Mouse (Mus musculus) kidney, adult 2 months (tissue): ENCODE measurements around the gene Sema5a. TPM values are rescaled to one million over a fixed set of nuclear protein-coding genes. Genes with fewer than 3 reads are reported as not detected.

ENCODE experiments used
- DNase-seq: peaks from one replicate; pipeline ENCODE4 v3.0.0; 2021
- H3K27ac ChIP-seq: fragments of 200-500 bp; 2 replicates; pipeline ENCODE4 v1.5.1; 2012; ENCODE audit warnings: low read depth, low read length, control low read depth, inconsistent platforms; ENCODE audit not compliant: insufficient read depth
- H3K27me3 ChIP-seq: fragments of 200-500 bp; replicated peaks from 2 replicates; pipeline ENCODE4 v1.6.1; 2012; ENCODE audit warnings: mild to moderate bottlenecking, moderate library complexity, low read length, inconsistent platforms; ENCODE audit not compliant: control insufficient read depth, insufficient read depth
- H3K36me3 ChIP-seq: fragments of 200-500 bp; 2 replicates; pipeline ENCODE4 v1.6.1; 2012; ENCODE audit warnings: mild to moderate bottlenecking, moderate library complexity, low read length, inconsistent platforms; ENCODE audit not compliant: control insufficient read depth, insufficient read depth
- H3K4me1 ChIP-seq: fragments of 200-500 bp; 2 replicates; pipeline ENCODE4 v1.6.1; 2011; ENCODE audit warnings: low read length; ENCODE audit not compliant: control insufficient read depth, insufficient read depth
- H3K4me3 ChIP-seq: fragments of 200-500 bp; 2 replicates; pipeline ENCODE4 v1.5.1; 2011; ENCODE audit warnings: mild to moderate bottlenecking, low read depth, low read length, control low read depth; ENCODE audit not compliant: insufficient read depth
- CTCF ChIP-seq: fragments of 200-500 bp; conservative IDR thresholded peaks from 2 replicates; pipeline ENCODE4 v1.5.1; 2011; ENCODE audit warnings: low read depth, mild to moderate bottlenecking, control low read depth, low read length, moderate library complexity, mixed read lengths; ENCODE audit not compliant: insufficient read depth, insufficient read length
- POLR2A ChIP-seq: fragments of 200-500 bp; IDR thresholded peaks from one replicate; pipeline ENCODE4 v1.6.1; 2011; ENCODE audit warnings: low read depth, low read length, control low read depth
- WGBS: fragments of 180-500 bp; shearing (Covaris S2); methylation state at CpG from one replicate; pipeline ENCODE4 v1.1.7; 2018; 5-methylcytosine and 5-hydroxymethylcytosine counted together
- polyA plus RNA-seq: library from polyadenylated mRNA; depleted of rRNA; stranded (reverse); fragments of >200 nt; gene quantifications from 2 replicates; pipeline ENCODE4 v1.2.3, GENCODE M21; 2012

Sema5a gene
- polyA plus RNA-seq, 1 experiment = 11.6 TPM

DNA sequence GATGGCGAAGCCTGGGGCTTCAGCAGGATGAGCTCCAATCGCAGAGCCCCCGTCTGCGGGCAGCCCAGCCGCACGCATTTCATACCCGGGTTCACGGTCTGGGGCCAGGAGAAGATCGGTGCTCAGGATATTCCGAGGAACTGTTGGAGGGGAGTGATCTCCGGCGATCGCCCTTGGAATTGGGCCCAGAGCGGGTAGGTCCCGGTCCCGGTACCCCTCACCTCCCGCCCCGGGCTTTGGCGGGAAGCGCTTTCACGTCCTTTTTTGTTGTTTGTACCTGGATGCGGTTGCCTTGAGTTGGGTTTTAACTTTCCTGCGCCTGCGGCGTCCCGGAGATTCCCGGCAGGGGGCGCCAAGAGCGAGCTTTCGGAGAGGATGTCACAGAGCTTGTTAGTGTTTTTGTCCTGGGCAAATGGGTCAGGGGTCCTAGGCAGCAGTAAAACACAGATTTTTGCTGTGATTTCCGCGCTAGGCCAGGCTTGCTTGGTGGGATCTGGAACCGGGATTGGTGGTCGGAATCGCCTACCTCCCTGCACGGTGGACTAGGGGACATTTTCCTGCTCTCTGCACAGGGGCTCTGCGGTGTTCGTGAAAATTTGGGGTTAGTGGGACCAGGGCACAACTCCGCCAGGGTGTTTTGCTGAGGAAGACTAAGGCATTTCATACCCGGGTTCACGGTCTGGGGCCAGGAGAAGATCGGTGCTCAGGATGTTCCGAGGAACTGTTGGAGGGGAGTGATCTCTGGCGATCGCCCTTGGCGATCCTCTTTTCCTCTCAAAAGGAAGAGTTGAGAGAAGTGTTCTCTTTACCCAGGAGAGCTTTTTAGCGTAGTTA is 1.4 kb downstream of the Sema5a start:
- H3K4me3 ChIP-seq = peak overlapping the region; percentile 93
- H3K4me1 ChIP-seq = peaks cover 12% of the 10 kb centered on the region
- peak; percentile 92 for DNase-seq
- H3K36me3 ChIP-seq = no peaks in the 10 kb centered on the region
- H3K27me3 ChIP-seq = no peaks in the 10 kb centered on the region
- peak; percentile 71 for TF ChIP-seq CTCF
- no peak for TF ChIP-seq POLR2A
- WGBS = under 1% methylated on average over 47 of the region's 47 CpGs
- H3K27ac ChIP-seq = peak overlapping the region; percentile 15; the same call in 1 of the 2 replicates

DNA sequence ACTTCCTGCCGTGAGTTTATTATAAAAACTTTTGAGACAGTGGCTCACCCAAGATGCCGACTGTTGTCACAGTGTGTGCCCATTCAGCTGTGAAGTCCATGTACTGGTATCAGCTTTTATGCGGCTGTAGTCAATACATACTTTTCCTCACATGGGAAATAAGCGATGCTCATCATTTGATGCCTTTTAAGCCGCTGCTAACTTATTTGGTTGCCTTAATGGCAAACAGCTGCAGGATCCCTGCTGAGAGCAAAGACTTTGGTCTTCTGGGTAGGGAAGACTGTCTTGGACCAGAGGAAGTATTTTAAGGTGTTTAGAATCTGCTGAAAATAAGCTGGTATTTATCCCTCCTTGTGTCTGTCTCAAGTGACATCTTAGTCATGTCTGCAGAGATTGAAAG is 2.7 kb downstream of the Sema5a start:
- Histone ChIP-seq H3K36me3 (no peaks in the 10 kb centered on the region), H3K4me1 (peaks cover 6% of the 10 kb centered on the region; the same call in 1 of the 2 replicates), H3K4me3 (peak overlapping the region; percentile 4; the same call in 1 of the 2 replicates), H3K27ac (no peak overlapping the region), H3K27me3 (no peaks in the 10 kb centered on the region)
- TF ChIP-seq POLR2A = no peak
- TF ChIP-seq CTCF = no peak
- DNase-seq = no peak
- WGBS = 28% methylated on average over 5 of the region's 5 CpGs

DNA sequence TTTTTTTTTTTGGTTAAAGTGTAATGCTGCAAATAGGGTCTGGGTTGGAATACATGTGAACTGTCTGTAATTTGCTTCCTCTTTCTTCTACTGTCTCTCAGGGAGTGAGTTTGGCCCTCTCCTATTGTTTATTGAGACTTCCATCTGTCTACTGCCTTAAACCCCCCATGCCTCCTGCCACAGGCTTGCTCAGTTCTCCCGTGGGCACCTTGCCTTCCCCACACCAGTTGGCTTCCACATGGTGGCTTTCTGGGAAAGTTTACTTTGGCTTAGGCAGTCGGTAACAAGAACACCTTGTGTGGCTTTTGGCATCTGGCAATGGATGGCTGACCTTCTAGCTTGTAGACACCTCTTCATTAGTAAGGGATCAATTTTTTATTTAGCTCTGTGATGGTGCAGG is 10.2 kb downstream of the Sema5a start:
- TF ChIP-seq CTCF (no peak), POLR2A (no peak)
- Histone ChIP-seq H3K27ac (no peak overlapping the region), H3K36me3 (no peaks in the 10 kb centered on the region), H3K4me1 (peaks cover 4% of the 10 kb centered on the region; the same call in 1 of the 2 replicates), H3K4me3 (no peak overlapping the region), H3K27me3 (no peaks in the 10 kb centered on the region)
- no peak for DNase-seq
- 63% methylated on average over 2 of the region's 2 CpGs for WGBS

DNA sequence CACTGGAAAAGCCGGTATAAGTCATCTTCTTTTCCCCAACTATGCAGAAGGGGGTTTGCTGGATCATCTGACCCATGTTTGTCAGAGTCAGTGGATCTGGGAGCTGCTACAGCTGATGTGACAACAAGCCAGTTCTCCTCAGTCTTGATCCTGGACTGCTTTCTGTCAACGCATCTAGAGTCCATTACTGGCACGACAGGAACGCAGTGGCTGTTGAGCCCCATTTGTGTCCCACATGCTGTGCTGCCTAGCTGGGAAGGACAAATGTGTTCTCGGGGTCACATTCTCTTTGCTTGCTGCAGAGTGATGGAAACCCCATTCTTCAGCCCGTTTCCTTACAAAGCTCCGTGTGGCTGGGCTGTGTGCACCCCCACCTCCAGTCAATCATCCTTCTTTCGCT is 12.7 kb downstream of the Sema5a start:
- no peaks in the 10 kb centered on the region for H3K27me3 ChIP-seq
- no peaks in the 10 kb centered on the region for H3K36me3 ChIP-seq
- no peak for TF ChIP-seq CTCF
- TF ChIP-seq POLR2A = no peak
- H3K4me3 ChIP-seq = no peak overlapping the region
- 71% methylated on average over 8 of the region's 8 CpGs for WGBS
- H3K4me1 ChIP-seq = peaks cover 8% of the 10 kb centered on the region; the same call in 1 of the 2 replicates
- no peak for DNase-seq
- H3K27ac ChIP-seq = no peak overlapping the region

DNA sequence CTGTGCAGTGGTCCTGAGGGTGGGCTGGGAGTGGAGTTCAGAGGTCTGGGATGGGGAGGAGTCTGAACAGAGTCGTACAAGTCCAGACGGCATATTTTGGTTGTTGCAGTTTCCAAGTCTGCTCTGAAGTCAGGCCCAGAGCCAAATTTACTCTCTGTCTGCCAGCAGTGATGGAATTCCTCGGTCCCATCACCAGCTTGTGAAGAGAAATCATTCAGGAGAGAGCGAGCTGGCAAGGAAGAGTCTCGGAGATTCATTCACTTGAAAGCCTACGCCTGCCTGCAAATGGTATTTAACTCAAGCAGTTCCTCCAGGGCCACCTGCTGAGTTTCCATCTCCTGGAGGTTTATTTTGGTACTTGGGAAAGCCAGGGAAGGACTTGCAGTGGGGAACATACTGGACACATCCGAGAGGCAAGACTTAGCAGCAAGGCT is 13.3 kb downstream of the Sema5a start:
- peak; percentile 48 for DNase-seq
- peaks cover 8% of the 10 kb centered on the region; the same call in 1 of the 2 replicates for H3K4me1 ChIP-seq

DNA sequence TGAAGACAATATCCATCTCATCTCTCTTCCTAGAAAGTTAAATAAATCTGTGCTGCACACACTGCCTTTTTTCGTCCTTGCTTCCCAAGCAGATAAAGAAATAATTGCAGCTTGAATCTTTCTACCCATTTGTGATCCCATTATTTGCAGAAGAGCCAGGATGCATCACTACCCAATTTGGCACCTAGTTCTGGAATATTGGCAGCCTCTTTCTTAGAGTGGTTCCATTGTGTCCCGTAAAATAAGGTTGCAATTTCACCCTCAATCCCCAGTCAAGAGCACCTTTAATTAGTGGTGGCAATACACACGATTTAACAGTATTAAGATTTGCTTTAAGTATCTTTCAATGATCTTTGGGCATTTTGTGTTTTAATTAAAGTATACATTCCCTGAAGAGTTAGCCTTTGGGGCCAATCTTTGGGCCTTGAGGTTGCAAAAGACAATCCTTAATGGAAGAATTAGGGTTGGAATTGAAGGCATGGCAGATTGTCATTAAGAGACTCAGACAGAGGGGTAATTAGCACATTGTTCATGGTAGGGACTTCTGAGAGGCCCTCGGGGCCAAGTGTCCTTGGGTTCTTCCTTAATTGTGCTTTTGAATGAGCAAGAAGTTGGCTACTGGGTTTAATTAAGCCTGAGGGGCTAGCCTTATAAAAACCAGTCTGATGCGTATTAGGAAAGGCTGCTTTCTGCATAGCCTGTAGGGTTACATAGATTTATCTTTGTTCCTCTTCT is 14.9 kb downstream of the Sema5a start:
- H3K4me3 ChIP-seq = no peak overlapping the region
- H3K27ac ChIP-seq = no peak overlapping the region
- H3K27me3 ChIP-seq = no peaks in the 10 kb centered on the region
- TF ChIP-seq POLR2A = no peak
- TF ChIP-seq CTCF = no peak
- peaks cover 12% of the 10 kb centered on the region; the same call in 1 of the 2 replicates for H3K4me1 ChIP-seq
- no peaks in the 10 kb centered on the region for H3K36me3 ChIP-seq
- WGBS = 77% methylated on average over 5 of the region's 5 CpGs
- DNase-seq = no peak

More for the DNA sequence above, 13.3 kb downstream of the Sema5a start:
- no peaks in the 10 kb centered on the region for H3K36me3 ChIP-seq
- H3K27ac ChIP-seq = no peak overlapping the region
- H3K27me3 ChIP-seq = no peaks in the 10 kb centered on the region
- no peak overlapping the region for H3K4me3 ChIP-seq
- 29% methylated on average over 7 of the region's 7 CpGs for WGBS
- TF ChIP-seq CTCF (no peak), POLR2A (no peak)

DNA sequence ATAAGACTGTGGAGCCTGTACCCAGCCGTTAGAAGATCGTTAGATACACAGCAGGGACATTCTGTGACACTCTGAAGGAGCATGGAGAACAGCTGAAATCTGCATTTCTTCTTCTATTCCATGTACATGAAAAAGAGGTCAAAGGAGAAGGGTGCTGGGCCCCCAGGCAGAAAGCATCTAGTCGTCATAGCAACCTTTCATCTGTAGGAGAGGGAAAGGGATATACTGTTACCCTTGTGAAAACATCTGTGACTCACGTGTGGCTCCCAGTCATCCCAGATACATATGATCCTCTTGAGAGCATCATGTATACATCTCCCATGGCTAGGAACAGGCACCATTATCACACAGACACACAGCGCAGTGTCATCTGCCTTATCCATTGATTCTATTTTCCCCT is 16.3 kb downstream of the Sema5a start:
- no peak overlapping the region for H3K27ac ChIP-seq
- 56% methylated on average over 5 of the region's 5 CpGs for WGBS

More for the DNA sequence above, 16.3 kb downstream of the Sema5a start:
- H3K36me3 ChIP-seq = no peaks in the 10 kb centered on the region
- H3K4me3 ChIP-seq = no peak overlapping the region
- H3K4me1 ChIP-seq = peaks cover 15% of the 10 kb centered on the region; the same call in 1 of the 2 replicates
- H3K27me3 ChIP-seq = no peaks in the 10 kb centered on the region
- DNase-seq = no peak
- no peak for TF ChIP-seq CTCF
- TF ChIP-seq POLR2A = no peak
